In genomic region chr6:8259004-8259666, GRCm38 (mm10) we compare ENCODE assay signal across 7 mouse cellular contexts. TPM values are rescaled to one million over a fixed set of nuclear protein-coding genes. Genes with fewer than 3 reads are reported as not detected.
A peak's percentile ranks its signal among the peaks of the same experiment; 100 is the strongest.
DNase-seq lines count a peak whose midpoint lies in the region; ATAC-seq lines count a peak whose summit lies in the region.

TSS of gene Rpa3 (minus strand) at chr6:8259173.
TSS of gene Umad1 (plus strand) at chr6:8259288.
TSS of gene Gm45062 (plus strand) at chr6:8259450.

- peak within 1 kb of the TSS; percentile 88 for H3K4me2 ChIP-seq in intestine, embryonic 16.5 days (ENCODE audit: low read depth, low read length)
- peak within 1 kb of the TSS; percentile 92 for H3K4me2 ChIP-seq in midbrain, embryonic 11.5 days

- DNase-seq in adrenal gland, adult 8-10 months, result peak; percentile 98
- DNase-seq in embryo, embryonic 9.5 days (ENCODE audit: extremely low spot score), result peak; percentile 95
- DNase-seq in gastrocnemius, postnatal 4 days (ENCODE audit: low spot score in 2 of 2), result peak; percentile 95 to 97
- DNase-seq in left cerebral cortex, postnatal 36 days (ENCODE audit: low spot score in 2 of 2), result peak; percentile 98
- DNase-seq in midbrain, embryonic 11.5 days (ENCODE audit: low spot score, missing footprints), result peak; percentile 99
- peak; percentile 97 for DNase-seq in skeletal muscle tissue, adult 2 months (ENCODE audit: low read depth, low spot score)

- no peaks in the 10 kb centered on the region for H3K36me3 ChIP-seq in intestine, embryonic 16.5 days (ENCODE audit: control insufficient read depth, insufficient read depth, low read length)
- no peaks in the 10 kb centered on the region for H3K36me3 ChIP-seq in midbrain, embryonic 11.5 days (ENCODE audit: control insufficient read depth, insufficient read depth, low read length)

- H3K27ac ChIP-seq in intestine, embryonic 16.5 days (ENCODE audit: low read length), result peak within 1 kb of the TSS; percentile 70
- peak within 1 kb of the TSS; percentile 7; the same call in 1 of the 2 replicates for H3K27ac ChIP-seq in midbrain, embryonic 11.5 days (ENCODE audit: low read depth, low read length)

- H3K4me3 ChIP-seq in intestine, embryonic 16.5 days (ENCODE audit: low read length), result peak within 1 kb of the TSS; percentile 78
- peak within 1 kb of the TSS; percentile 80 for H3K4me3 ChIP-seq in midbrain, embryonic 11.5 days (ENCODE audit: low read depth, low read length)

- peak; percentile 100 for ATAC-seq in intestine, embryonic 16.5 days
- peak; percentile 100 for ATAC-seq in midbrain, embryonic 11.5 days (ENCODE audit: low FRiP score)

- H3K27me3 ChIP-seq in intestine, embryonic 16.5 days (replicated peaks; ENCODE audit: control insufficient read depth, insufficient read depth, low read length), result no peaks in the 10 kb centered on the region
- H3K27me3 ChIP-seq in midbrain, embryonic 11.5 days (ENCODE audit: control insufficient read depth, insufficient read depth, low read length), result no peaks in the 10 kb centered on the region

- WGBS in intestine, embryonic 16.5 days, result under 1% methylated on average over 64 of the region's 64 CpGs
- WGBS in midbrain, embryonic 11.5 days, result under 1% methylated on average over 64 of the region's 64 CpGs

- H3K9ac ChIP-seq in intestine, embryonic 16.5 days (ENCODE audit: low read depth, low read length), result peak within 1 kb of the TSS; percentile 86
- H3K9ac ChIP-seq in midbrain, embryonic 11.5 days (ENCODE audit: low read length), result peak within 1 kb of the TSS; percentile 74

- no peaks in the 10 kb centered on the region for H3K9me3 ChIP-seq in intestine, embryonic 16.5 days (ENCODE audit: control insufficient read depth, low read length)
- no peaks in the 10 kb centered on the region for H3K9me3 ChIP-seq in midbrain, embryonic 11.5 days (ENCODE audit: control insufficient read depth, low read length)

- H3K4me1 ChIP-seq in intestine, embryonic 16.5 days (ENCODE audit: control insufficient read depth, insufficient read depth, low read length), result 0 out of 2 replicates have a peak, but pooled peaks cover 3% of the 10 kb centered on the region
- peaks cover 7% of the 10 kb centered on the region for H3K4me1 ChIP-seq in midbrain, embryonic 11.5 days (ENCODE audit: control insufficient read depth, insufficient read depth, low read length)

- intact Hi-C loops in left cerebral cortex, postnatal 36 days (cut with DNase I), result loop anchor here (5.0 kb wide), 1 partner anchor 52 kb away; the partner anchor contains the start of gene Mios

RNA-seq across cellular contexts. Expression of gene Rpa3, which starts in this region (rescaled TPM):
- 10 to 100 TPM; 15.4 to 19.1 (median 17.4) TPM for total RNA-seq in adrenal gland, adult 8-10 months (2022)
- 10 to 100 TPM; 22.7 to 25.0 TPM for total RNA-seq in gastrocnemius, postnatal 4 days (2021)
- polyA plus RNA-seq in intestine, embryonic 16.5 days (2015; fragmentation: Nextera tagmentation; extraction: Ambion mirVana), result 119 and 126 TPM in 2 replicates
- 10 to 100 TPM; 15.5 to 18.5 TPM for total RNA-seq in left cerebral cortex, postnatal 36 days (2021)
- polyA plus RNA-seq in midbrain, embryonic 11.5 days (2014; fragmentation: Nextera tagmentation; extraction: Ambion mirVana), result 187 and 196 TPM in 2 replicates

RNA-seq across cellular contexts. Expression of gene Umad1, which starts in this region (rescaled TPM):
- total RNA-seq in adrenal gland, adult 8-10 months (2022), result 10 to 100 TPM; 18.4 to 23.3 (median 22.1) TPM
- 10 to 100 TPM; 11.7 to 13.4 TPM for total RNA-seq in gastrocnemius, postnatal 4 days (2021)
- 27.0 and 29.4 TPM in 2 replicates for polyA plus RNA-seq in intestine, embryonic 16.5 days (2015; fragmentation: Nextera tagmentation; extraction: Ambion mirVana)
- 10 to 100 TPM; 42.7 to 43.6 TPM for total RNA-seq in left cerebral cortex, postnatal 36 days (2021)
- 28.5 and 30.2 TPM in 2 replicates for polyA plus RNA-seq in midbrain, embryonic 11.5 days (2014; fragmentation: Nextera tagmentation; extraction: Ambion mirVana)

RNA-seq across cellular contexts. Expression of gene Gm45062, which starts in this region (rescaled TPM):
- 1 to 10 TPM in 2 of 4 experiments, under 1 TPM in 1, not detected in 1; 0.07 to 1.5 (median 1.1) TPM for total RNA-seq in adrenal gland, adult 8-10 months (2022)
- not detected for total RNA-seq in gastrocnemius, postnatal 4 days (2021)
- polyA plus RNA-seq in intestine, embryonic 16.5 days (2015; fragmentation: Nextera tagmentation; extraction: Ambion mirVana), result 5.6 and 6.2 TPM in 2 replicates
- 10 to 100 TPM in 1 of 2 experiments, 1 to 10 TPM in 1; 4.9 to 10.7 TPM for total RNA-seq in left cerebral cortex, postnatal 36 days (2021)
- polyA plus RNA-seq in midbrain, embryonic 11.5 days (2014; fragmentation: Nextera tagmentation; extraction: Ambion mirVana), result 15.6 and 19.9 TPM in 2 replicates

Comparison
In these comparisons a context has a peak if more than half of its experiments do, and no peak if none do; other contexts are left out.
1. Peak in every context shown above with its lines: DNase-seq, ATAC-seq, H3K4me3 ChIP-seq and H3K27ac ChIP-seq.